Mouse (Mus musculus): ENCODE results near the gene Pde4d.

Gene Pde4d

GRCm38 (mm10) chr13:109331563-109331962 is 881.8 kb downstream of the Pde4d start:
- DNase-seq = no peak

GRCm38 (mm10) chr13:109341902-109342301 is 892.2 kb downstream of the Pde4d start:
- DNase-seq = peak; percentile 67

GRCm38 (mm10) chr13:109342469-109342868 is 892.7 kb downstream of the Pde4d start:
- no peak for DNase-seq

GRCm38 (mm10) chr13:109343596-109343995 is 893.8 kb downstream of the Pde4d start:
- DNase-seq = peak; percentile 86

GRCm38 (mm10) chr13:109347770-109348169 is 898.0 kb downstream of the Pde4d start:
- DNase-seq = peak; percentile 37

- DNase-seq = no peak
Measured at GRCm38 (mm10) chr13:109348316-109348715, 898.6 kb downstream of the Pde4d start.

DNA sequence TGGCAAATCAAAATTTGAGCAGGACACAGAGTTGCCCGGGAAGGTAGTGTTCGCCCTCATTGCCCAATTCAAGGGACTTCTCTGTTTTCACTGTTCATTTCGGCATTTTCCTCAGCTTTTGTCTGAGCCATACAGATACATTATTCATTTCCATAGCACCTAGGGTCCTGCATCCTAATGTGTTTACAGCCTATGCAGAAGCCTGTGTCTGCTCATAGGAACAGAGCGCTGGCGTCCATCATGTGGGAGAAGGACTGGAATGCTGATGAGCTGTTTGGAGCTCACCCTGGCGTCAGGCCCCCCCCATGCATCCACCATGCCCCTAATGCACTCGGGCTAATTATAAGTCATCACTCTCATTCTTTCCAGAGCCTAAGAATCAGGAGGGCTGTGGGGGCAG is 900.4 kb downstream of the Pde4d start:
- peak; percentile 16 for DNase-seq

- no peak for DNase-seq
Measured at GRCm38 (mm10) chr13:109354017-109354416, 904.3 kb downstream of the Pde4d start.

DNA sequence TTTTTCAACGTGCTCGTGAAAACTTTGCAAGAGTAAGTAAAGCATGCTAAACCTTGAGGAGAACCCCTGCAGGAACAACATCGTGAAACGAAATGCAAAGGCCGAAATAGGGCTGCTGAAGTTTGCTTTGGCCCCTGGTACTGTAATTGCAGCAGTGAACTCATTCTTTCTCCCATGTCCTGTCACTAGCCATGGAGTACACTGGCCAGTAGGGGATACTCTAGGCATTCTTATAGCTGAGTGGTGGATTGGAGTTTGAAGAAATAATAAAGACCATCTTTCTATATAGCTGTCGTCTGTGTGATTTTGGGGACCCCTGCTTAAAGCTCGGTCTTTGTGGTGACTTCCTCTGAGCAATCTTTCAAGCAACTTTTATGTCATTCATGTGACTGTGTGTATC is 906.5 kb downstream of the Pde4d start:
- DNase-seq = no peak

DNA sequence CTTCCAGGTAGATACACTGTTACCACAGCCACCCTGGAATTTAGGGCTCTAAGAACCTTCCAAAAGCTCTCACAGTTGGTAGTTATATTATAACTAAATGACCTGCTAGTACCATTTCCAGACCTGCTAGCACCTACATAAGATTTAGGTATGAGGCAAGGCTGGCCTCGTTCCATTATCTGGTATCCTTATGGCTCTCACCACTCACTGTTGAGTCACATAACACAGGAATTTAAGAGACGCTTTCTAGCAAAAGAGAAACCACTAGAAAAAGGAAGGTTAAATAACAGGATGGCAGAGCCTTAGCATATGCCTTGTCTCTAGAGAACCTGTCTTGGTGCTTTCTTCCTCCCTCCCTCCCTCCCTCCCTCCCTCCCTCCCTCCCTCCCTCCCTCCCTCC is 910.2 kb downstream of the Pde4d start:
- DNase-seq = no peak

- DNase-seq = no peak
Measured at GRCm38 (mm10) chr13:109362340-109362739, 912.6 kb downstream of the Pde4d start.

DNA sequence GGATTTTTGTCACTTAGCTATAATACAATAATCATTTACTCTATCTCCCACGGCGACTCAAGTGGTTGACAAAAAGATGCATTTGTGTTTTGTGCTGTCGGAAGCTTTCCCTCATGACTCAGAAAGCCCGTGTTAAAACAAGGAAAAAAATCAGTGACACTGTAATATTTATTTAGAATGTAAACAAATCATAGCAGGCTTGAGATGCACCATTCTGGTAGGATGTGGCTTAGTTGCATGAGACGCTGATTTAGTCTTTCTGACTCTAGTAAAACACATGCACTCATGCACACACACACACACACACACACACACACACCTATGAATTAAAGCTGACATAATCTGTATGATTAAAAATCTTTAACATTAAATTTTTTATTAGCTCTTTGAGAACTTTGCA is 924.7 kb downstream of the Pde4d start:
- DNase-seq = no peak

GRCm38 (mm10) chr13:109376681-109377080 is 926.9 kb downstream of the Pde4d start:
- DNase-seq = peak; percentile 61

- no peak for DNase-seq
Measured at GRCm38 (mm10) chr13:109380149-109380548, 930.4 kb downstream of the Pde4d start.

DNA sequence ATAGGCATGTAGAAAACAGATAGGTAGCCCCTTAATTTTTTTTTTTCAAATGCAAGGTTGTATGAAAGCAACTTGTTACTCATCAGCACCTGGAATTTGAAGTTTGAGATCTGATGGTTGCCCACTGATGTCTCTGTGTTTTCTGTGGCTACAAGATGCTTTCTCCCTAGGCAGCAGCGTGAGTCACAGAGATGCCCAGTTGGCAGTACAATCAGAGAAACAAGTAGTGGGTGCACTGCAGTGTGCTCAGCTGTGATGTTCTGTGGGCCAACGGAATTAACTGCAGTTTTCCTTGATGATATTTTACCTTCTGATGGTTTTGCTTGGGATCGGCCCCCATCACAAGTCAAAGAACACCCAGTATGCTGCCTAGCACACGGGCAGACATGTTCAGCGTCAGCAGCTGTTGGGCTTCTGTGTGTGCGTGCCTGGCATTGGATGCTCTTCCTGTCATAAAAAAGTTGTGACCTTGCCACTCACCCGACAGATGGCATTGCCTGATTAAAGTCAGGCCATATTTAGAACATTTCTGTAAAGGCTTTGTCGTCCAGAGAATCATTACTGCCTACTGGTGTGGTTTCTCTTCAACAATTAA is 939.0 kb downstream of the Pde4d start:
- DNase-seq = peak; percentile 8

- DNase-seq = no peak
Measured at GRCm38 (mm10) chr13:109402396-109402795, 952.6 kb downstream of the Pde4d start.

DNA sequence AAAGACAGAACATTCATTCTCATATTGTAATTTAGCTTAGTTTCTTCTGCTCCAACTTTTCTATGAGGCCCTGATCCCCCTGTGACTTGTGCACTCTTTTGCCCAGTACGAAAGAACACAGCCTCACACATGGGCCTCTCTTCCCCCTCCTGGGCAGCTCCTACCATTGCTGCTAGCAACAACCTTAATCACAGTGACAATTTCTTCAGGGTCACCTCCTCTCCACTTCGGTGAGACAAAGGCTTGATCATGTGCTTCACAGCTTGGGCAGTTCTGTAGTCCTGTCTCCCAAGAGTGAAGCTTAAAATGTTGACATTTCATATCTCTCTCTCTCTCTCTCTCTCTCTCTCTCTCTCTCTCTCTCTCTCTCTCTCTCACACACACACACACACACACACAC is 953.2 kb downstream of the Pde4d start:
- DNase-seq = peak; percentile 25

DNA sequence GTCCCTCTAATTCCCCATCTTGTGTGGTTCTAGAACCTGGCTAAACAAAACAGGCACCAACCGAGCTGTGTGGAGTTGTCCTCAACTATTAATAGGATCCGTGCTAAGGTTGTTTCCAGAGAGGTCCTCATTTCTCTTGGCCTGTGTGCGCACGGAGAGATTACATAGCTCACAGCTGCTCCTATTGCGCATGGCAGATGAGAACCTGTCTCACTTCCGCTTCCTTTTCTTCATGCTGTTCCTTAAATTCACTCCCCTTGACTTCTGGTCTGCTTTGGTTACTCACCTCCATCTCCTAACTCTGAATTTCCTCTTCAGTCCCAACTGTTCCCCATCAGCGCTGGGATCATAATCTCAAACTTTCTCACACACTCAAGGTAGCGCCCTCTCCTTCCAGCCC is 956.6 kb downstream of the Pde4d start:
- DNase-seq = no peak

- no peak for DNase-seq
Measured at GRCm38 (mm10) chr13:109407371-109407770, 957.6 kb downstream of the Pde4d start.

DNA sequence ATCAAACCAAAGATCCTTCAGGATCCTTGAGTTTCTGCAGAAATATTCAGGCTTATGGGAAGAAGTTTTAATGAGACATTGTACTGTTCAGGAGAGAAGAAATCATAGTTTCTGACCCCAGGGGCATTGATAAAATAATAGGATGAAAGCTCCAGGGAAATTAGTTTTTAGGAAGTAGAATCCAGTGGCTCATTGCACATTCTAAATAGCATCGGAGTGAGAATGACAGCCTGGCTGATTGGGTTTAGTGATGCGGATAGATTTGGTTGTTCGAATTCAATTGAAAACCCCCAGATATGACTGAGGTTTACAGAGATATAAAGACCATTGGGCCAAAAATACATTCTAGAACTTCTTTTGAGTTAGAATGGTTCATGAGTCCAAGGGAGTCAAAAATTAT is 970.7 kb downstream of the Pde4d start:
- peak; percentile 74 for DNase-seq

DNA sequence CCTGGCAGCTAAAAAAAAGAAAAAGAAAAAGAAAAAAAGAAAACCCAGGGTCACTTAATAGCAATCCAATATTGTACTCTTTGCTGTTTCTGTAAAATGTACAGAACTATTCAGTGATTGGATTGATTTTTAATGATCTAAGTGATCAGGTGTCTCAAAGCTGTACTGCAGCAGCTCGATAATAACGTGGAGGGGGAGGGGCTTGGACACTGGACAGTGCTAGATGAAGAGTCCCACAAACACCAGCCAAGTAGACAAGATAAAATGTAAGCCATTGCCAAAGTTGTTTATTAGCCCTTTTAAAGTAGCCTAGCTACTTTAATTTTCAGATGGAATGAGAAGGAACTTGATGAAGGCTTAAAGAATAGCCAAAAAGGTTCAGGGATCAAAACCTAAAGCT is 975.2 kb downstream of the Pde4d start:
- no peak for DNase-seq

GRCm38 (mm10) chr13:109425548-109425947 is 975.8 kb downstream of the Pde4d start:
- DNase-seq = no peak

- no peak for DNase-seq
Measured at GRCm38 (mm10) chr13:109426058-109426457, 976.3 kb downstream of the Pde4d start.

DNA sequence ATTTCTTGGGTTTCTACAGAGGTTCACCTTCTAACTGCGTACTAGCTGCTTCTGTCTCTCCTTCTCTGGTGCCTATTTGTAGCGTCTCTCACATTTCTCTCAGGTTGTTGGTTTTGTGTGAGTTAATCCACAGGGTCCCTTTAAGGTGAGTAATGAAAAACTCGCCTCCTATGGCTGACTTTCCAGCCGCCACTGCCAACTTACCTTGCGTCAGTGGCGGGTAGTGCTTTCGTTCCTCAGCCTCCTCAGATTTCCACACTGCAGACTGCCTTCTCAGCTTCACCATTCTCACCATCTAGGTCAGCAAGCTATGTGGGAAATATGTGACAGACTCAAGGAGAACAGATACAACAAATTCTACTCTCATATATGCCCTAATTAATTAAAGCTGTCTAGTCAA is 977.8 kb downstream of the Pde4d start:
- DNase-seq = no peak

GRCm38 (mm10) chr13:109429544-109429943 is 979.8 kb downstream of the Pde4d start:
- no peak for DNase-seq
